Mouse (Mus musculus) frontal cortex, adult 2 months (tissue): ENCODE measurements around the gene Tmem238. TPM values are rescaled to one million over a fixed set of nuclear protein-coding genes. Genes with fewer than 3 reads are reported as not detected.
"Not testable (repeated sequence)": the region's sequence is repeated elsewhere in the genome, so short reads cannot be mapped to it uniquely, and the experiment has no call there.

Source experiments
- DNase-seq, 2 experiments: peaks; one replicate each; pipeline ENCODE4 v3.0.0; 2022; ENCODE audit warnings: low spot score in 1 of 2; ENCODE audit errors: extremely low spot score in 1 of 2
- polyA plus RNA-seq: library from polyadenylated mRNA; depleted of rRNA; stranded (reverse); fragments of >200 nt; gene quantifications from 2 replicates; pipeline ENCODE4 v1.2.3, GENCODE M21; 2012

The Tmem238 gene
- polyA plus RNA-seq, 1 experiment = 4.3 TPM

GRCm38 (mm10) chr7:4793248-4793647 is 3.8 kb upstream of the Tmem238 start:
- DNase-seq = not testable (repeated sequence)

DNA sequence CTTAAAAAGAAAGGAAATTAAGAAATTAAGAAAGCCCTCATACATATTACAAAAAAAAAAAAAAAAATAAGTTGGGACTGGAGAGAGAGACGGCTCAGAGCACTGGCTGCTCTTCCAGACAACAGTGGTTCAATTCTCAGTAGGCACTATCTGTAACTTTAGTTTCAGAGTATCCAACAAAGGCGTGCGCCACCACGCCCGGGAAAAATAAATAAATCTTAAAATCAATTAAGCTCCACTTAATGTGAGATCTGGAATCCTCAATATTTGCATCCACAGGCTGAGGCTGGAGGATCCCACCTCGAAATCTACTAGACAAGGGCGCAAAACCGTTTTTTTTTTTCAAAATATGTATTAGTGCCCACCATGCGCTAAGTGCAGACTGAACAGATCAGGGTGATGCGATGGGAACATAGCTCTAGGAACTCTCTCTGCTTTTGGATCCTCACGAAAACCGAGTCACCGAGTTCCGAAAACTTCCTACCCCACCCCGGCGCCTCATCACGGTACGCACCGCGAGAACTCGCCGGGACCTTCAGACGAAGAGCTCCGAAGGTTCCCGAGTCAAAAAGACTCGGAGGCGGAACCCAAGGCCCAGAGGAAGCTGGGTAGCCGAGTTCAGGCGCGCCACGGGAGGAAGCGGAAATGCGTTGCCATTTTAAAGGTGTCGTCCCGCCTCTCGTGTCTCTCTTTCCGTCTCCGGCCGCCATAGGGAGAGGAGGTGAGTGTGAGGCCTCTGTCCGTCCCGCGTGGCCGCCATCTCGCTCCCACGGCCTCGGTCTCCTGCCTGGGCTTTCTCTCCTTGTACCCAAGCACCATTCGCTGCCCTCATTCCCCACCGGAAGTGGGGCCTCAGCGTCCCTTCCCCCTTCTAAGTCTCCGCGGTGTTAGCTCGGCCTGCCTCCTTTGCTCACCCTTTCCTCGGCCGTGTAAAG is 3.1 kb upstream of the Tmem238 start, which contains the start of gene Rpl28:
Gene Rpl28, plus strand, starts transcription at position 597 of the 935 bp plus-strand sequence.
- peak; percentile 93 to 98 for DNase-seq

DNA sequence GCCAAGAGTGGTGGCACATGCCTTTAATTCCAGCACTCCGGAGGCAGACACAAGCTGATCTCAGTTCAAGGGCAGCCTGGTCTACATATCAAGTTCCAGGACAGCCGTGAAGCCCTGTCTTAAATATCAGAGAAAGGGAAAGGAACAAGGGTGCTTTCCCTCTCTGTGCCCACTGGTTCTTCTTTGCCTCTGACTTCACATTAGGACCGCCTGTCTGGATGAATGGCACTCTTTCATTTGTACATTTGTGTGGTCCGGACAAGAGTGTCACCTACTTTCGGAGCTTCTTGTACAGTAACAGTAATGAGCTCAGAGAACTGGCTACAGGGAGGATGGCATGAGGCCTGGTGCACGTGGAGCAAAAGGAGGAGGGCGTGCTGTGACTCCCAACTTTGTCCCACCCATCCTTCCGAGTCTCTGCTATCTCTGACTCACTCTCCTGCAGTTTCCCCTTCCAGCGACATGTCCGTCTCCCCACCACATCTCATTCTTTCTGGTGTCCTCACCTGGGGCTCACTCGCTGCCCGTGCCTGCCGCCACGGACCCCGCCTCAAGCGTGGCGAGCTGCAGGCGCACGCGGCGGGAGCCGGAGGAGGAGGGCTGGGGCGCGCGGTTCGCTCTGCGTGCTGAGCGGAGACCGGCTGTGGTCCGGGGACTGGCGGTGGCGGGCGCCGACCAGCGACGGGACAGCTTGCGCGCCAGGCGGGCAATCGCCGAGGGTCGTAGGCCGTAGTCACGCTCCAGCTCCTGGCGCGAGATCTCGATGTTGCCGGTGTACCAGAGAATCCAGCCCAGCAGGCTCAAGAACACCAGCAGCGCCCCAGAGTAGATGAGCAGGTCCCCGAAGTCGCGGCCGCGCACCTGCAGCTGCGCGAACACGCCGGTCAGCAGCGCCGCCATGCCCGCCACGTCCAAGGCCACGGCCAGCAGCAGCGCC is 689 bp downstream of the Tmem238 start:
- peak in 1 of 2 experiments; percentile 47 for DNase-seq

DNA sequence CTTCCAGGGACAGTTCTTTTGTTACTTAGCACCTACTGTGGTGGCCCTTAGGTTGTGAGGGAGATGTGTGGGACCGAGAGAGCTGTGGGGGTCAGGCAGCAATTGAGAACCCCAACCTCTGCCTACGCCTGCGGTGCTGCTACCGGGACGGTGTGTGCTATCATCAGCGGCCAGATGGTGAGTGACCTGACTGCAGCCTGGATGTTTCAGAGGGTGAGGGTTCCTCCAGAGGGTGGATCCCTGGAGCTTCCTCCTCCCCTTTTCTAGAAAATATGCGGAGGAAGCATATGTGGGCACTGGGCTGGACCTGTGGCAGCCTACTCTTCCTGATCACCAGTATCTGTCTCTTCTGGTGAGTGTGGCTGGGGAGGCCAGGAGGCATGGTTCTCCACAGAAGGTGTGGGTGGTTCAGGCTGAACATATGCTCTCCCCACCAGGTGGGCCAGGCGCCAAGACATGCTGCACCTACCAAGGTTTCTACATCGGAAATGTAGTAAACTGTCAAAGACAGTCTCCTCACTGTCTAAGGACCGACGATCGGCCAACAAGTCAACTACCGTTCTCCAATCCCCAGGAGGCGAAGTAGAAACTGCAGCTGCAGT is 5.7 kb downstream of the Tmem238 start:
- DNase-seq = peak in 1 of 2 experiments; percentile 54

GRCm38 (mm10) chr7:4782759-4783158 is 6.7 kb downstream of the Tmem238 start, which contains the start of the genes Il11 and Tmem190:
Gene Il11 (minus strand): TSS chr7:4782859.
Gene Tmem190 (plus strand): TSS chr7:4782937.
- no peak for DNase-seq

- DNase-seq = no peak
Measured at GRCm38 (mm10) chr7:4782130-4782529, 7.3 kb downstream of the Tmem238 start.

- DNase-seq = no peak
Measured at GRCm38 (mm10) chr7:4779921-4780320, 9.5 kb downstream of the Tmem238 start.

- DNase-seq = no peak
Measured at GRCm38 (mm10) chr7:4777851-4778637, 11.4 kb downstream of the Tmem238 start.

DNA sequence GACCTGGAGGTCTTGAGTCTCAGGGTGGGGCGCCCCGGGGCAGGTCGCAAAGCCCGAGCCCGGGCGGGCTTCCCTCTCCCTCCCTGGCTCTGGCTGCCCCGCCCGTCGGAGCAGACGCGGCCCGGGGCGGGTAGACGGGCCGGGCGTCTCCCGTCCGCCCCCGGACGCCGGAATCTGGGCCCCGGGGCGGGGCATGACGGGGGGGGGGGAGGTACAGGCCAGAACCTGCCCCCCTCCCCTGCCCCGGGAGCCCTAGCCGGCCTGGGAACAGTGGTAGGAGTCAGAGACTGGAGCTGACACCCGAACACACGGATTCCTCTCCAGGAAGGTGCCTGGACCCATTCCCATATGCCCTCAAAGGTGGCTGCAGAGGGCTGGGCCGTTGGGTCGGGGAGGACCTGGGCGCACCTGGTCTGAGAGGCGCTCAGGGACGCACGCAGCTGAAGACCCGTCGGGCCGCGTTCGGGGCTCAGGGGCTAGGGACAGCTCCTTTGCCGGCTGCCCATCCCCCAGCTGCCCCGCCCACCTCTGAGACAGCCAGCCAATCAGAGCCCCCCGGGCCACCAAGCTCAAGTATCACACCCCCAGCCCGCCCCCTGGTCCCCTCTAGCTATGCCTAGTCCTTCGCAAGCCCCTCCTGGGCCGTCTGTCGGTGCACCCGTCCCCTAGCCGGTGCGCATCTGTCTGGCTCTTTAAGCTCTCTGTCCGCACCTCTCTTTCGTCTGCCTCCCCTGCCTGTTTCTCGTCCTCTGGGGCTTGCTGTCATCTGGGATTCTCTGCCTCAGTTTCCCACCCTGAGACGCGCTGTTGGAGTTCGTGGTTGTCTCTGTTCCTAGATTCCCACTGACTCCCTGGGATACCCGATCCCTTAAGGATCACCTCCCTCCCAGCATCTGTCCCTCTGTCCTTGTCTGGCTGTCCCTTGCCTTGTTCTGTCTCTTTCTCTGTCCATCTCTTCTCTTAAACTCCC is 12.3 kb downstream of the Tmem238 start:
- DNase-seq = no peak

DNA sequence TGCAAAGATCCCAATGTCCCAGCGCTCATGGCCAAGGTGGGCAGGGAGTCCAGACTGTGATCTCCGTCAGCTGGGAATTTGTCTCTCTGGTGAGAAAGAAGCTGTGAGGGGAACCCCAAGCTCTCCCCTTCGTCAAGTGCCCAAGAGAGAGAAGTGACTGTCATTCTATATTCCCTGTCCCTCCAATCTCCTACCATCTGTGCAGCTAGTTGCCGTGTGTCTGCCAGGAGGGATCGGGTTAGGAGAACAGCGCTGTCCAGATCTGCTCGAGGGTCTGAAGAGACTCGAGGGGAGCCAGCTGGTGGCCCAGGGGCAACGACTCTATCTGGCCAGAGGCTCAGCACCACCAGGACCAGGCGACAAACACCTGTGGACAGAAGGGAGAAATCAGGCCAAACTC is 13.3 kb downstream of the Tmem238 start:
- no peak for DNase-seq

- no peak for DNase-seq
Measured at GRCm38 (mm10) chr7:4771202-4771601, 18.3 kb downstream of the Tmem238 start, which contains the start of gene Fam71e2. Gene Fam71e2 (minus strand): TSS chr7:4771302.

DNA sequence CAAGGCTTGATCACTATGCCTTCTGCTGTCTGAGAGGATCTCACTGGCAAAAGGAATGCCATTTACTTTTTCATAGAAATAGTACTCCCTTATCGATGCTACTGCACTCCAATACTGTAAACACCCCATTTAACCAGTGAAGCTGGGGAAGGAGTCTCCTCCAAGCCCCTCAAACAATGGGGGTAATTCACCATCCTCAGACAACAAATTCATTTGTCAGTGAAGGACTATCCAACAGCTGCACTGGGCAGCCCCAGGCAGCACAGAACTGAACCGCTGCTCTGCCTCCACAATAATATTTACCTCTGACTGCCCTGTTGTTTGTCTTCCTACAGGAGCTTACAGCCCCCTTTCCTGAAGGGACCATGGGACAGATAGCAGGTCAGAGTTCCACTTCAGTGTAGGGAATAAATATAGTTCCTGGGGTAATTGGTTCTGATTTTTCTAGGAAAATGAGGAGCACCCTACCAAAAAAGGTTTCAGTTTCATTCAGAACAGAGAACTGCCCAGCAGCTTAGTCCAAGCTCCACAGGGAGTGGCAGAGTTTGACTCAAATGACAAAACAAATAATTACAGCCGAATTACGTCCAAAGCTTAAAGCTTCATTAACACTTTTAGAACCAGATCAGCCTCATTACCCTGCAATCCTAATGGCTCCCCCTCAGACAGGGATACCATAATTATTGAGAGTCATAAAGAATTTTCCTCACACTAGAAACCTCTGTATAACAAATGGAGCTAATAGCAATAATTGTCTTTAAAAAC is 24.3 kb downstream of the Tmem238 start:
- DNase-seq = no peak

GRCm38 (mm10) chr7:4759670-4760069 is 29.8 kb downstream of the Tmem238 start:
- no peak for DNase-seq

DNA sequence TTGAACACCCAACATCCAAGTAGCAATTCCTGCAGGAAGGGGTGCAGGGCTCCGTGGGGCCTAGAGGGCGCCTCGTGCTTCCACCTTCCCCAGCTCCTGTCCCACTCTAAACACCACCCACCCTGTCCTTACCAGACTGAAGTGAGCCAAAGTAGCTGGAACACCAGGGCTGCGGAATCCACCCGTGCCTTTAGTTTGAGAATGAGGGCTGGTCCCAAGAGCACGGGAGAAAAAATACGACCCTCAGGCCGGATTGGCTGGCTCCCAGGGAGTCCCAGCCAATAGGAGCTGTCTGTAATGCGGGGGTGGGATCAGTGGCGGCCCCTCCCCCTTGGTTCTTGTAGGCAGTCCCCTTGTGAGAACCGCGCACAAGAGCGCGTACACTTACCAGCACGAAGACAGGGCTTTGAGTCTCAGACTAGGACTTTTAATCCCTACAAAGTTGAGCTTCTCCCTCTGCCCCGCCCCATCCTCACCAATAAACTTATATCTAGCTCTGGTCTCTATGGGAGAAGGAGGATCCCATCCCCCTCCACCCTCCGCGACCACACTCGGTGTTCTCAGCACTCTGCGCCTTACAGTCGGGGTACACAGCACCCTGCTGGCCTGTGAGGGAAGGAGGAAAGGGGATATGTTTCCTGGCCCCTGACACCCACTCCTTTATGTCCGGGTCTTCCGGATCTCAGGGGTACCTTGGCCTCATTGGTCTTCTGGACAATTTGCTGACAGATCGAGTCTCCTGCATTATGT is 36.5 kb downstream of the Tmem238 start, which contains the start of gene Cox6b2:
Gene Cox6b2, minus strand, starts transcription at position 274 of the 750 bp plus-strand sequence.
- peak in 1 of 2 experiments; percentile 61 for DNase-seq

GRCm38 (mm10) chr7:4751971-4752820 is 37.3 kb downstream of the Tmem238 start:
- DNase-seq = no peak

GRCm38 (mm10) chr7:4749169-4749568 is 40.3 kb downstream of the Tmem238 start:
- no peak for DNase-seq
